Mouse (Mus musculus) bone marrow, adult 2 months (tissue): ENCODE results near the gene Hist2h2aa2.

Experiments
- CTCF ChIP-seq: fragments of 200-500 bp; IDR thresholded peaks from 2 replicates; pipeline ENCODE4 v1.5.1; 2011; ENCODE audit warnings: low read length, control low read depth; ENCODE audit not compliant: control insufficient read depth, insufficient read depth
- POLR2A ChIP-seq: fragments of 200-500 bp; IDR thresholded peaks from 2 replicates; pipeline ENCODE4 v1.6.1; 2011; ENCODE audit warnings: low read depth, mild to moderate bottlenecking, control low read depth, low read length, borderline replicate concordance; ENCODE audit not compliant: control insufficient read depth

GRCm38 (mm10) chr3:96237335-96237903 lies 2.7 kb downstream of the Hist2h2aa2 start:
- no peak for TF ChIP-seq POLR2A
- TF ChIP-seq CTCF: no peak
